Mouse (Mus musculus) R1 (cell line): ENCODE measurements at regions not wholly inside any gene's neighbourhood (a gene's known extent, or its start where the extent isn't known, plus 50 kb on each side); places are given as distances from the start of the nearest gene placed in this dataset.

ENCODE experiments used
- DNase-seq: peaks from one replicate; pipeline ENCODE4 v3.0.0-alpha.2; 2018; ENCODE audit warnings: low read depth, low spot score

DNA sequence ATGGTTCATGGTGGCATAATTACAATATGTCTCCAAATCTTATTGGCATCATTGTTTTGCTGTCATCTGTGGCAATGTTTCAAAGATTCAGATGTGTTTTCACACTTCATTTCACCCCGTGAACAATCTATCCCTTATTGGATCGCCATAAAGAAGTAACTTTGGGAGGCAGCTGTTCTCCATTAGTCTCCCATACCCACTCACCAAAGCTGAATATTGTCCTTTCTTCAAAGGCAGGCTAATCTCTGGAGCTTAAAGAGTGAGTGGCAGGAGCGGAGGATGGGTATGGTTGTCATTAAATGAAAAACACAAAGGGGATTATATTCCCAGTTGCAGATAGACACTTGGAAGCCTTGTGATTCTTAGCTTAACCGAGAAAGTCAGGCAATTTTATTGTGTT, 2660.3 kb upstream of the Gm12353 start:
- DNase-seq, result no peak

DNA sequence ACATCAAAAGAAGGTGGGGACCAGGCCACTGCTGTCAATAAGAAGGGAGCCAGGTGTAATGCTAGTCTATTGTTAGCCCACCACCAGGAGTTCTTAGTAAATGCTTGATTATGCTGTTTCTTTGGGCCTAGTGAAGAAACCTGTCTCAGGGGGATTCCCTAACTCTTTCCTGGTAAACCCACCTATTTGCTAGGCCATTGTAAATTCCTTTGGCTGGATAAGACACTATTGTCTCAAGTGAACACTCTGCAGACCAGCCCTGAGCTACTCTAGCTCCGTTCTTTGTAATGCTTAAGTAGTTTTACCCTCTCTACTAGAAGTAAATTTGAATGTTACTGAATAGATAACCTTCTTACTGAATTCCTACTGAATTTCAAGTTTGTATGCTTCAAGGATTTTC, 2650.7 kb upstream of the Gm12353 start:
- peak; percentile 94 for DNase-seq

DNA sequence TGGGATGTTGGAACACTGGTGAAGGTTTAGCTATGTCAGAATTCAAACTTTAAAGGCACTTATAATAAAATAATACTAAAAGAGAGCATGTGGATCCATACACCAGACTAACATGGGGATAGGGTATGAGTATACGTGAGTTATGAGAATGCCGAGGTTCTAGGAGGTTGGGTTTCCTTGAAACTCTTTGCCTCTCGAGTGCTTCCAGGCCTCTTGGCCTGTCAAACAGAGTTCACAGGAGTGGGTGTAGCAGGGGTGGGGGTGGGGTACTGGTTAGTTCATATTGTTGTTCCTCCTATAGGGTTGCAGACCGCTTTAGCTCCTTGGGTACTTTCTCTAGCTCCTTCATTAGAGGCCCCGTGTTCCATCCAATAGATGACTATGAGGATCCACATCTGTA, 2650.3 kb upstream of the Gm12353 start:
- peak; percentile 85 for DNase-seq

DNA sequence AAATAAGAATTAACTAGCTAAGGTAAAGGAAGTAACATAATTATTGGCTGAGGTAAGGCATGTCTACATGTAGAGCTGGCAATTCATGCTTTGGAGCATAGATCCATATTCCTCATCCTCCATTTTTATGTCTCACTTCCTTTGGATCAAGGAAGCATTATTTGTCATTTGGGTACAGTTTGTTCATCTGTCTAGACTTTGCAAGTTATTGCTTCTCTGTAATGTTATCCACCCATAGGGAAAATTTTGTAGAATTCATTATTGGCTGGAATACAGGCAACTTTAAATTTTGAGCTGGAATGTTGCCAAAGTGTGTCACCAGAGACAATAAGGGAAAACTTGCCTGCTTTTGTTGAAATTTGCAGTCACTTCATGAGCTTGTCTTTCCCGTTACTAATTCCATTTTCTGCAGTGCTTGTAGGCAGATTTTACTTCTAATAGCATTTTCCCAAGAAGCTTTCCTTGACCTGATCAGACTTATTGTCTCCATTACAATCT, 2623.5 kb upstream of the Gm12353 start:
- no peak for DNase-seq

DNA sequence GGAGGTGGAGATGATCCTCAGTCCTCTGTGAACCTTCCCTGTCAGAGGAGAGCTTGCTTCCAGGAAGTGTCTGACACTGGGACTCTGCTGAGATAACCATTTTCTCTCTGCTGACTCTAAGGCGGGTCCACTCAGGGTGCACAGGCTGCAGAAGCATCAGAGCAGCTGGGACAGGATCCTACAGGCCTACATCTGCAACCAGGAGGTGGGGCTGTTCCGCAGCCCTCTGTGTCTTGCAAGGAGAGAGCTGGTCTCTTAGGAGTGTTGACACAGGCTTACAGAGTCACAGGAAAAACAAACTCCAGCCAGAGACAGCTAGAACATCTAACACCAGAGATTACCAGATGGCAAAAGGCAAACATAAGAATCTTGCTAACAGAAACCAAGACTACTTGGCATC, 2578.6 kb upstream of the Gm12353 start:
- DNase-seq, result peak; percentile 51
